Mouse (Mus musculus): ENCODE data around the gene Dnah7a. TPM values are rescaled to one million over a fixed set of nuclear protein-coding genes. Genes with fewer than 3 reads are reported as not detected.
A peak's percentile ranks its signal among the peaks of the same experiment; 100 is the strongest.
"Not testable (repeated sequence)": the region's sequence is repeated elsewhere in the genome, so short reads cannot be mapped to it uniquely, and the experiment has no call there.

The Dnah7a gene
- polyA plus RNA-seq (2017; shearing (Covaris generic)), result 1 to 10 TPM; 1.9 to 2.1 TPM

DNA sequence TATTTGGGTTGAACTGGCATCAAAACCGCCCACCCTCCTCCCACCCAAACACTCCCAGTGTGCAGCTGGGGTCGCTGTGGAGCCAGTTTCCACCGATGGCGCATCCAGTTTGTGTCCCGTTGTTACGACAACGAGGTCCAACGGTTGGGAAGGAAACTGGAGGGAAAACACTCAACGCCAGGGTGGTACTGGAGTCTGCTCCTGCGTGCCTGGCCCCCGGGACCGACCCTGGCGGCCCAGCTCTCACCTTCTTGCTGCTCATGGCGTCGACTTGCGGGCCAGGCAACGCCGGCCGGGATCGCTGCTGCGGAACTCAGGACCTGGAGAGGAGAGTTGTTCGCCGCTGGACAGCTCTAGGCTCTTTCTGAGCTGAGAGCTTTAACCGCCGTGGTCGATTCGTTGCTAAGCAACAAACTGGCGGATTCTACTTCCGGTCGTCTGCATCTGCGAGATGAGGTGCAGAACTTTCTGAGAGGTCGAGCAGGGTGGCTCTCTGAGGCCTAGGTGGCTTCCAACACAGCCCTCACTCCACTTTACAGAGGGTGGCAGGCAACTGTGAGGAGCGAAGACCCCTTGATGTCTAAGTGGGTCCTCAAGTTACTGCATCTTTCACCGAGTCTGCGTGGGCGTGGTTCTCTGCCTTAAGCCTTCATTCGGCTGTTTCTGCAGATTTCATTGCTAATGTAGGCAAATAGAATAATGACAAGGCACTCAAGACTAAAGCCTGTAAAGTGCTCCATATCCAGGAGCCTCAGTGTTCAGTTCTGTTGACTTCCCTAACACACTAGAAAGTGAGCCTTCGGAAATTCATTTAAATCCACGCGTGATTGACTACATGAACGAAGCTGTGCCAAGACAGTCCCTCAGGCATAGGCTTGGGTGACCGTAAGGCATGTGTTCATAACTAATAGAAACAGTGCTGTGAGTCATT is at the start of gene Dnah7a:
Dnah7a (minus strand) TSS at position 354 of the 931 bp plus-strand sequence.
- ATAC-seq, result peak; percentile 97

DNA sequence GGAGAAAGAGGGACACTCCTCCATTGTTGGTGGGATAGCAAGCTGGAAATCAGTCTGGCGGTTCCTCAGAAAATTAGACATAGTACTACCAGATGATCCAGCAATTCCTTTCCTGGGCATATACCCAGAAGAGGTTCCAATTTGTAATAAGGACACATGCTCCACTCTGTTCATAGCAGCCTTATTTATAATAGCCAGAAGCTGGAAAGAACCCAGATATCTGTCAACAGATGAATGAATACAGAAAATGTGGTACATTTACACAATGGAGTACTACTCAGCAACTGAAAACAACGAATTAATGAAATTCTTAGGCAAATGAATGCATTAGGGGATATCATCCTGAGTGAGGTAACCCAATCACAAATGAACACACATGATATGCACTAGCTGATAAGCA is 46.9 kb upstream of the Dnah7a start:
- not testable (repeated sequence) for ATAC-seq

DNA sequence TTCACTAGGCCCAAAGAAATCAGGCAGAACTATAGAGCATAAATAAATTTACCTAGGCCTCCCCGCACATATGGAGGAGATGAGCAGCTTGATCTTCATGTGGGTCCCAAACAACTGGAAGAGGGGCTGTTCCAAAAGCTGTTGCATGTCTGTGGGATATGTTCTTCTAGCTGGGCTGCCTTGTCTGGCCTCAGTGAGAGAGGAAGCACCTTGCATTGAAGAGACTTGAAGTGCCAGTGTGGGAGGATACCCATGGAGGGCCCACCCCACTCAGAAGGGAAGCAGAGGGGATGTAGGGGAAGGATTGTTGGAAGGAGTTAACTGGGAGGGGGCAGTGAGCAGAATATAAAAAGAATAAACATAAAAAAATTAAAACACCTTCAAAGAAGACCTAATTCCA is 44.6 kb upstream of the Dnah7a start:
- no peak for ATAC-seq

DNA sequence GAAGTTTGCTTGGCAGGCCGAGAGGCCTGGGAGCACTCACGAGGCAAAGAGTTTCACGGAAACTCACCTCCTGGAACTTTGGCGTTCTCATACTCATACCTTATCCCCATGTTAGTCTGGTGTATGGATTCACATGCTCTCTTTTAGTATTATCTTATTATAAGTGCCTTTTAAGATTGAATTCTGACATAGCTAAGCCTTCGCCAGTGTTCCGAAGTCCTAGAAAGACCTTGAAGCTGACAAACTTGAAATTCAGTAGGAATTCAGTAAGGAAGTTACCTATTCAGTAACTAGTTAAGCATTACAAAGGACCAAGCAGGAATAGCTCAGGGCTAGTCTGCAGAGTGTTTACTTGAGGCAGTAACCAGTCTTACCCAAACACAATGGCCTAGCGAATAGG is 44.1 kb upstream of the Dnah7a start:
- not testable (repeated sequence) for ATAC-seq

DNA sequence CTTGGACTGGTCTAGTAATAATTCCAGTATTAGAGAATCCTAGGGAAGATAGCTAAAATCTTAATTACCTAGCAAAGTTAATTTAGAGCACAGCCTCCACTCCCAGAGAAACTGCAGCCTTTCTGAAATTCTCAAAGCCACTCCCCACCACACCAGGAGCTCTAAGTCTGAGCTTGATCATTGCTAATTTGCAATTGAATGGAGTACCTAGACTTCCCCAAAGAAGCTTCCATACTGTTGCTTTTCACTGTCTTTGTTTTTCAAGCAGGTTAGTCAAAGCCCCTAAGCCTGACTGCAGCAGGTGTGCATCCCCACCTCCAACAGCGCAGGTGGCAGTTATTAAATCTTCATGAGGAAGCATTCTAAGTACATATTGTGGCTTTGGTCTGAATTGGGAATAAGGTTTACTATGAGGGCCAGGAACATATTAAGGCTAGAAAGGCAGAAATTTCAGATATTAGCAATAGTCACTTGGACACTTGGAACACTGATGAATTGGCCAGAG is 43.3 kb upstream of the Dnah7a start:
- not testable (repeated sequence) for ATAC-seq

DNA sequence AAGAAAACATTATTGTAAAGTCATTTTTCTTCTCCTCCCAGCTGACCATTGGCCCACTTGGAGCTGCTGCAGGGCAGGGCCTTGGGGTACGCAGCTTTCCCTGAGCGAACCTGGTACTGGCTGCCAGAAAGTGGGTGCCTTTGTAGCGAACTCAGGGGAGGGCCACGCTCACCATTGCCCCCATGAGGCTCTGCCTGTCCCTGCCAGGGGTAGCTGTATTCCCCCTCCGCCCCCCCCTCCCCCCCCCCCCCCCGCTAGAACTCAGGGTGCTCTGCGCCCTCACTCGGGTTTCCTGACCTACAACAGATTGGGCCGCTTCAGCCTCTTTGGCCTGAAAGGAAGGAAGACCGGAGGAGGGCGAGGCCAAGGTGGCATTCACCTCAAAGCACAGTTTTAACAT is 42.0 kb upstream of the Dnah7a start:
- no peak for ATAC-seq

DNA sequence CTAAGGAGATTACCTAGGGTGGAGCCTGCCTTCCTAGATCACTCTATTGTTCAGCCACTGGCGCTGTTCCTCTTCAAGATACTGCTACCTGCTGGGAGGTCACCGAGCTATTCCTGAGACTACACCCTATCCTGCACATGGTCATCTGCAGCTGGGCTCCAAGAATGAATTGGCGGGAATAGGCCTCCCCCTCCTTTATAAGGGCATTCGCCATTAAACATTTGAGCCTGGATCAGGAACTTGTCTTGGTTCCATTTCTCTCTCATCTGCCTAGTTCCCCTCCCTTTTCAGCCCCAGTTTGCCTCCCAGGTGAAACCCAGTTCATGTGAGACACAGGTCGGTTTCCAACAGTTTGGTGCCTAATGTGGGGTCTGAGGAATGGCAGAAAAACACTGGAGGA is 39.4 kb upstream of the Dnah7a start:
- no peak for ATAC-seq

DNA sequence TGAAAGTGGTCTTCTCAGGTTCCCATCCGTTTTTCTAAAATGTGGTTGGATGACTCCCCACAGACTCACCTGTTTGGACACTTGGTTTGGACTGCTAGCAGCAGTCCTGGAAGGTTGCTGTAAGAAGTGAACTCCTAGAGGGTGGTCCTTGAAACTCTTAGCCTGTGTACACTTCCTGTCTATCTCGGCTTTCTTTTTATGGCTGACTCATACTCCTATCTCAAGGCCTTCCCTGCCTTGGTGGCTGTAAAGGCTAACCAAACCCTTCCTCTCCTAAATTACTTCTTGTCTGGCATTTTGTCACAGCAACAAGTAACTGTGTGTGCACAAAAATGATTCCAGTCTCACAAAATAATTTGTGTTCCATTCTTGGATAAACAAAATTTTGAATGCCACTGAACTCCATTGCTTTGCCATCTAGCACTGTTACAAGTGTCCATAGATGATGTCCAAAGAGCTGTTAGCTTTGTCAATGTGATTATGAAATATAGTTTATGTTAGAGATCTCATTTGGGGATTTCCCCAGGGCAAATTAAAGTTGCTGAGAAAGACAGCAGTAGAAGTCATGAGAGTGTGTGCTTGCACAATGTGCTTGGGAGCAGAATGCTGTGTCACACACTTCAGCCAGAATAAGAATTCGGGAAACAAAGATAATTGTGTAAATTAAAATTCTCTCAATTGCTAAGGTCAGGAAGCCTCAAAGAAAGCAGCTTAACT is 35.3 kb upstream of the Dnah7a start:
- ATAC-seq, result no peak

DNA sequence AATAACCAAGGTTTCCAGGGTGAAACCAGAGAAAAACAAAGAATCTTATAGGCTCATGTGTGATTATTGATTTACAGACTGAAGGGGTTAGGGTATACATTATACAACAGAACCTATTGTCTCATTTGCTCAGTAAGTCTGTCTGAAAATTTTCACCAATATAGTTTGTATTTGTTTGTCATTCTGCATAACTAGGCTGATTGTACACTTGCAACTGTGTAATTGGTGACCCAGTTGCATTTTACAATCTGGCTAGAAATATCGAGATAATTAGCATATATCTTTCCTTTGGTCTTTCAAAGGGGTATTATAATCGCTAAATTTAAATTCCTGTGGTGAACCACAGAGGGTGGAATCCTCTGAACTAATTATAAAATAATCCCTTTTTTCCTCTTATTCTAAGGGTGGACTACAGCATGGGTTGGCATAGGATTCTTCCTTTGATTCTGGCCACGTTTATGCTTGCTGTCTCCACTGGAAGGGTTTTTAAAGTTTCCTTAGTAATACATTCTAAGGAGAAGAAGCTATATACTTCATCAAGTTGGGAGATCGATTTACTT is 34.3 kb upstream of the Dnah7a start:
- no peak for ATAC-seq

DNA sequence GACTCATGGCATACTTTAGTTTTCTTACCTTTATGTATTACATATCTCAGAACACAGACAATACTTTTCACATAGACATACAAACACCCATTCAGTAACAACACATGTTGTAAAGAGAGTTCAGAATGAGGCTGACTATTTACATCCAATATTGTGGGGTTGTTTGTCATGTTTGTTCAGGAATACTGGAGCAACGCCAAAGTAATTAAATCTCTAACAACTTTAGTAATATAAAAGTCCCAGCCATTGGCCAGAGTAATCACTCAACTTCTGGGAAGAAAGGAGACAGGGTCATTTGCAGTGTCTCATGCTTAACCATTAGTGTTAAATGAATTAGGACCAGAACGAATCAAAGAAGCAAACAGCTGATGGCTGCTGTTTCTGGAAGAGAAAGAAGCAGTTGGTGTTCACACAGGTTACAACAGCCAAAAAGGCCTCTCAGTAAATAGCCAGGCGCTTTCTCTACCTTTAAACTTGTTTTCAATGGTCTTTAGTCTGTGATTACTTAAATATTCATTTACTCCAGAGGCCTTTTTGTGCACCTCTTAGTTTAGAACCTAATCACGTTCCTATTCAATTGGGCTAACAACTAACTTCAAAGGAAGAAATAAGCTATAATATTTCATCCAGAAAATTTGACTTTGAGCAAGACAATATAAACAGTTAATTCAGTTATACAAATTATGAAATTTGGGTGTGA is 33.6 kb upstream of the Dnah7a start:
- ATAC-seq, result not testable (repeated sequence)

DNA sequence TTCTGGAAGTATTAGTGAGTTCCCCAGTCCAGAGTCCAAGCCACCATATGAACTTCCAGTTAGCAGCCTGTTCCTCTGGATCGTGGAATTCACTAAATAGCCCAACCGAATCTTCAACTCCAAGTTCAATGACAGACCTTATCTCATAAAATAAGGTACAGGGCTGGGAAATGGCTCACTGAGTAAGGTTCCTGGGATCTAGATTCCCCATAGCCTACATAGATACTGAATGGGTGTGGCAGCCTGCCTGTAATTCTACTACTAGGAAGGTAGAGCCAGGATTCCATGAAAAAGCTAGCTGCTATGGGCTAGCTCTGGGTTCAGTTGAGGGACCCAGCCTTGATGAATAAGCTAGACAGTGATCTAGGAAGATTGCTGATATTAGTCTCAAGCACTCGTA is 30.0 kb upstream of the Dnah7a start:
- ATAC-seq, result no peak

DNA sequence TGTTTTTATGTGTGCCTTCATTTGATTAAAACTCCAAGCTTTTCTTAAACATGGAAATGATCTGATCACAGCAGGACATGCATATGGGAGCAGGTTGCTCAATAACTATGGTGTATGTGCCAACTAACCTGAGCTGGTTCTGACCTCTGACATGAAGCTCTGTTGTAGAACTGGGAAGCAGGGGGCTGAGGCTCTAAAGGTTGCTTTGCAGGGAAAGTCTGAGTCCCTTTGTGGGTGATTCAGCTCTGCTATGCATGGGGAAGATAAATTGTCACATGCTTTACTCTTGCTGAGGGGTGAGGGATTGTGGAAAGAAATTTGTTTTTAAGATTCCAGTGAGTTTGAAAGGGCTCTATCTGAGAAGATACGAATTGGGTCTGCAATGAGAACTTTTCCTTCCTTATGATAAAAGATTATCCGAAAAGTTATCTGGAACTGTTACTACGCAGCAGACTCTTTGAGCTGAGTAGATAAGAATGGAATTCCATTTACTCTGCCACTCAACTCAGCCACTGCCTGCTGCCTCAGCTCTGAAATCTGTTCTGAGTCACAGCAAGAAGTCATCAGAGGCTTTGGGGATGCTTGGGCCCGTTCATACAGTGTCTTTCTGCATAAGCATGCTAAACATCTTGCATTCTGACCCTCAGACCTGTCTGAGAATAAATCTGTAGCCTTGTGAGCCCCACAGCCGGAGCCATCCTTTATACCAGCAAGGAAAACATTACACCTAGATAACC is 22.1 kb upstream of the Dnah7a start:
- ATAC-seq, result no peak

DNA sequence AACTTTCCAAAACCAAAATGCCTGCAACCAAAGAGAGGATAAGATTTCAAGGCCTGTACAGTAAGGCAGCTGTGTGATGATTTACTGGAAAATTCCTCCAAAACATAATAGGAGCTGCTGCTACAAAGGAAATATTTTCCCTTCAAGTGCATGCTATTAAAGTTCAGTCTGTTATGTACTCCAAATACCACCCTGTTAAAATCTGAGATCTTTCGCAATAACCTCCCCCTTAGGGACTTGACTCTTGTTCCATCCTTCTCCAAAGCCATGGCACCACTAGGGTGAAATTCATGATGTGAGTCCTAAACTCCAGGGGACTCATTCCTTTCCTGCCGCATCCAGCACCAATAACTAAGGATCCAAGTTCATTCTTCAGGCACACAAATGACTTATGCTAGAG is 20.3 kb upstream of the Dnah7a start:
- no peak for ATAC-seq

DNA sequence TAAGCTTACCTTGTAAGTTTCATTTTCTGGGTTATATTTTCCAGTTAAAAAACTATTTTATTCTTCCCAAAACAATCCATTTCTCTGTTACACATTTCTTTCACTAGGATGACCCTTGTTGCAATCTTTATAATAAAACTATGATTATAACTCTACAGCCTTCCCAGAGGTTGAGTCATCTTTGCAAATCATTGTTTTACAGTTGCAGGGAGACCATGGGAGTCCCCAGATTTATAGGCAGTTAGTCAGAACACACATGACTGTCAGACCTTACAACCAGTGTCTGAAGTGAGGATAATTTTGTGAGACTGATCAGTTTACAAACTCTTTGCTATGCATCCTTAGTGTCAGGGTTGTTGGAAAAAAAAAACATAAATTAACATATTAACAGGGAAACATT is 14.8 kb upstream of the Dnah7a start:
- ATAC-seq, result no peak

DNA sequence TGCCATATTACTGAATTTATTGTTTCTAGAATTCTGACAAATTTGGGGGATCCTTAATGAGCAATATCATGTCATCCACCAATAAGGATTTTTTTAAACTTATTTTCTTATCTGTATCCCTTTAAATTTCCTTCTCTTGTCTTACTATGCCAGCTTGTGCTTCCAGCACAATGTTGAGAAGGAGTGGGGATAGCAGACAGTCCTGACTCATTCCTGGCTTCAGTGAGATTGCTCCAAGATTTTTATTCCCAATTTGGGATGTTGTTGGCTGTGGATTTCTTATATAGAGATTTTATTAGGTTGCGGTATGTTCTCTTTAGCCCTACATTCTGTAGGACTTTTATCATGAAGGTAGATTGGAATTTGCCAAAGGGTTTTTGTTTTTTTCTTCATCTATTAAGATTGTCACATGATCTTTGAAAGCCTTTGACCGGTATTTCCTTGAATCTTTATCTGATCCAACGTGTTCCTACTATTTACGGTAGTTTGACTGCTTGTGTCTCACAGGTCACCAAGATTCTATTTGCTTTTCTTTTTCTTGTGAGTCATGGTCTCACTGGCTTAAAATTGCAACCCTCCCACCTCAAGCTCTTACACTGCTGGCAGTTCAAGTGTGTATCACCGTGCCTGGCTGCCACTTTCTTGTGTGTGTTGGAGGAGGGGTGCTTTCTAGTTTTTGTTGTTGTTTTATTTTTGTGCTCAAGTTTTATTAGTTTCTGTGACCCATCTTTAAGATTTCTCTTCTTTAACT is 14.2 kb upstream of the Dnah7a start:
- no peak for ATAC-seq

DNA sequence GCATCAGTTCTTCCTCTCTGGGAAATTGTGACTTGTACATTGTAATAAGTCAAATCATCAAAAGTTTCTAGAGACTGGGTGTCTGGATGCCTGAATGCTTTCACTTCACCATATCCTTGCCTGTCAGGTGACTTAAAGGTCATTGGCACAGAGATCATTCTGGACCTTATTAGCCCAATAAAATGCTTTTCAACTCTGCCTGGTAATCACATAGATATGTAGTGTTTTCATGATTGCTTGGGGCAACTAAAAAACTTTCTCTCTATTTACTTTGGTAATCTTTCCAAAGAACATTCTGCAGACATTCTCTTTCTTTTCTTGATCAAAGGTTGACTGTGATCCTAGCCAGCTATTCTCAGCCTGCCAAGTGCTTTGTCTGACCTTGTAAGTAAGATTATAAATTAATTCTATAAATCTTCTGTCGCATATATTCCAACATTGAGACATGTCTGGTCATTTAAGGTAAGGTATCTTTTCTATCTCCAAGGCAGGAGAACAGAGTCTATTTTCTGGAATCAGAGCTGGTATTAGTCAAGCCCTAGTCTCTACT is 9.5 kb upstream of the Dnah7a start:
- peak; percentile 43 for ATAC-seq

DNA sequence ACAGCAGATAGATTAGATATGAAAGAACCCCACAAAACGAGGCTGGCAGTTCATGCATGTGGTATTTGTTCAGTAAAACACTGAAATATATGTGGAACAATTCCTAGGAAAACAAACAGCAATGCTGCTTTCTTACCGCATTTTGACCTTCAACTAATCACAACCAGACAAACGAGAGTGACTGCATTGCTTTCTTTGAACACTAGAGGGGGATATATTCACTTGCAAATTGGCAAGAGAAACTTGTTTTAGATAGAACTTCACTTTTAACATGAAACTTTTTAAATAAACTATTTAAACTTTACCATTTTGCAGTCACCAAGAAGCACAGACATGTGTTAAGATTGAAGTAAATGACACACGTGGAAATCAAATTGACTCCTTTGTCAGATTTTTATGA is 8.9 kb upstream of the Dnah7a start:
- peak; percentile 80 for ATAC-seq

DNA sequence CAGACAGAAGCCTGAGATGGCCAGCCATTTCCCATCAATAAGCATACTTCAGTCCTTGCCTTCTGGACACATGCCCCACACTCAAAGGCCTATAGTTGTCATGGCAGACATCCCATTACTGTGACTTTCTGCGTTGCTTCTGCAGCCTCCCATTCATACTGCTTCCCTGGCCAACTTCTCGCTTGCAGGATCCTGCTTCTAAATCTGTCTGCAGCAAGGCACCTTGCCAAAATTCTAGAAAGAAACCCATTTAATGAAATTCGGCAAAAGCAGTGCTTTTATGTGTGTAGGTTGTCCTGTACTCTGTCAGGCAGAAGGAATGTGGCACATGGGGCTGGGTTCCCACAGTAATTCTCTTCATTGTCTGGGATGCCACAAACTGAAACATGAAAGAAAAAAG is 6.8 kb upstream of the Dnah7a start:
- ATAC-seq, result not testable (repeated sequence)

DNA sequence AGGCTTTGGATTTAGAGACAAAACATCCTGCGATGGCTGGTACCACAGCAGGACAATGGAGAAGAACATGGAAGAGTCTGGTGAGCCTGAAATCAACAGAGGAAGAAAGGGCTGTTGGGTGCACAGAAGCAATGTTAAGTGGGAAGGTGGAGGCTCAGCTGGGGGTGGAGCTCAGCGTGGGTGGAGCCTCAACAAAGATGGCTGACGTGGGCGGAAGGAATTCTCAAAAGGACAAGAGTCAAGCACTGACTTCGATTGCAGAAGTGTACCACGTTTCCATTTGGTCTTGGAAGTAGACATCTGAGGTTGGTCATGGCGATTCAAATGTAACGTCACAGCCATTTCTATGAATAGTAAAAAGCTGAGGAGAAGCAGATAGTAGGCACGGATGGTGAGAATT is 4.5 kb upstream of the Dnah7a start:
- no peak for ATAC-seq

DNA sequence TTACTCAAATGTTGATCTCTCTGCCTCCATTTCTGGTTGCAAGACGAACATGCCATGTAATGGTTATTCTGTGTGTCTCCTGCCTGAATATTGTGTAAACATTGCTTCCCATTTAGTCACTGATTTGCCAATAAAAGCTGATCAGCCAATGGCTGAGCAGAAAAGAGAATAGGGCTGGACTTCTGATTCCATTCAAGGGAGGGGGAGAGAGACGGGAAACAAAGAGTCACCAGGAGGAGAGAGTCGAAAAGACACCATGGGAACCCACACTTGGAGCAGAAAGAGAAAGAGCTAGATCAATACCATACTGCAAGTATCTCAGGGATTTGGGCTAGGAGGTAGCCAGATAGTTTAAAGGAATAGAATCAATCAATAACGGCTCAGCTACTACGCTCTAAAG is 3.0 kb upstream of the Dnah7a start:
- not testable (repeated sequence) for ATAC-seq

DNA sequence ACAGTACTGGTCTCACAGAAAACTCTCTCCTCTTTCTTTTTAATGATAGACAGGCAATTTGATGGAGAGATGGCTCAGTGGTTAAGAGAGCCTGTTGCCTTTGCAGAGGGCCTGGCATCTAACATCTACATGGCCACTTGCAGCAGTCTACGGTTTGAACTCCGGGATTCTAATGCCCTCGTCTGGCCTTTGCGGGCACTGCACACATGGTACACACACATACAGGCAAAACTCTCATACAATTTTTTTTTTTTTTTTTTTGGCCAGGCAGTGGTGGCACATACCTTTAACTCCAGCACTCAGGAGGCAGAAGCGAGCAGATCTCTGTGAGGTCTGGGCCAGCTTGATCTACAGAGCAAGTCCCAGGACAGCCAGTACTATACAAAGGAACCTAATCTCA is 2.4 kb downstream of the Dnah7a start:
- ATAC-seq, result no peak
